Mouse (Mus musculus): Measurements from ENCODE around the gene Wnt4. TPM values are rescaled to one million over a fixed set of nuclear protein-coding genes. Genes with fewer than 3 reads are reported as not detected.

The Wnt4 gene
- 17.7 and 17.8 TPM in 2 replicates for polyA plus RNA-seq (2014; fragmentation: Nextera tagmentation; extraction: Ambion mirVana)

GRCm38 (mm10) chr4:137277166-137277513 is at the start of gene Wnt4:
Gene Wnt4 (plus strand): TSS chr4:137277489.
- Histone ChIP-seq H3K4me3 (ENCODE audit: low read depth, low read length) (peak within 1 kb of the TSS; percentile 75), H3K9me3 (ENCODE audit: control insufficient read depth, low read length) (no peaks in the 10 kb centered on the region), H3K27me3 (ENCODE audit: control insufficient read depth, insufficient read depth, low read length) (peaks cover 32% of the 10 kb centered on the region), H3K4me2 (ENCODE audit: low read depth) (peak within 1 kb of the TSS; percentile 85), H3K9ac (ENCODE audit: low read length) (peak within 1 kb of the TSS; percentile 84), H3K4me1 (ENCODE audit: control insufficient read depth, insufficient read depth, low read length) (peaks cover 29% of the 10 kb centered on the region), H3K36me3 (ENCODE audit: control insufficient read depth, insufficient read depth, low read length) (no peaks in the 10 kb centered on the region), H3K27ac (ENCODE audit: low read depth, low read length) (peak within 1 kb of the TSS; percentile 89)
- DNase-seq (ENCODE audit: low spot score), result peak; percentile 74
- 1% methylated on average over 19 of the region's 45 CpGs for WGBS
- ATAC-seq (ENCODE audit: insufficient read depth, low FRiP score, low TSS enrichment), result peak; percentile 54

GRCm38 (mm10) chr4:137228566-137229115 is 48.6 kb upstream of the Wnt4 start:
- no peak overlapping the region for H3K27ac ChIP-seq (ENCODE audit: low read depth, low read length)
- no peak for DNase-seq (ENCODE audit: low spot score)
- no peaks in the 10 kb centered on the region for H3K9me3 ChIP-seq (ENCODE audit: control insufficient read depth, low read length)
- H3K27me3 ChIP-seq (ENCODE audit: control insufficient read depth, insufficient read depth, low read length), result no peaks in the 10 kb centered on the region
- no peak overlapping the region for H3K4me3 ChIP-seq (ENCODE audit: low read depth, low read length)
- no peaks in the 10 kb centered on the region for H3K36me3 ChIP-seq (ENCODE audit: control insufficient read depth, insufficient read depth, low read length)
- no peaks in the 10 kb centered on the region for H3K4me1 ChIP-seq (ENCODE audit: control insufficient read depth, insufficient read depth, low read length)
- 89% methylated on average over 15 of the region's 15 CpGs for WGBS
- ATAC-seq (ENCODE audit: insufficient read depth, low FRiP score, low TSS enrichment), result no peak
- H3K4me2 ChIP-seq (ENCODE audit: low read depth), result no peak overlapping the region
- no peak overlapping the region for H3K9ac ChIP-seq (ENCODE audit: low read length)

- ATAC-seq (ENCODE audit: insufficient read depth, low FRiP score, low TSS enrichment) (no peak), DNase-seq (ENCODE audit: low spot score) (no peak)
- Histone ChIP-seq H3K27me3 (ENCODE audit: control insufficient read depth, insufficient read depth, low read length) (no peaks in the 10 kb centered on the region), H3K4me2 (ENCODE audit: low read depth) (no peak overlapping the region), H3K36me3 (ENCODE audit: control insufficient read depth, insufficient read depth, low read length) (no peaks in the 10 kb centered on the region), H3K4me1 (ENCODE audit: control insufficient read depth, insufficient read depth, low read length) (no peaks in the 10 kb centered on the region), H3K9ac (ENCODE audit: low read length) (no peak overlapping the region), H3K4me3 (ENCODE audit: low read depth, low read length) (no peak overlapping the region), H3K27ac (ENCODE audit: low read depth, low read length) (no peak overlapping the region), H3K9me3 (ENCODE audit: control insufficient read depth, low read length) (no peaks in the 10 kb centered on the region)
- WGBS, result 83% methylated on average over 16 of the region's 16 CpGs
Measured at GRCm38 (mm10) chr4:137231494-137232470, 45.5 kb upstream of the Wnt4 start.

GRCm38 (mm10) chr4:137233632-137234031 is 43.7 kb upstream of the Wnt4 start:
- no peaks in the 10 kb centered on the region for H3K36me3 ChIP-seq (ENCODE audit: control insufficient read depth, insufficient read depth, low read length)
- no peak overlapping the region for H3K4me3 ChIP-seq (ENCODE audit: low read depth, low read length)
- H3K4me1 ChIP-seq (ENCODE audit: control insufficient read depth, insufficient read depth, low read length), result no peaks in the 10 kb centered on the region
- 69% methylated on average over 5 of the region's 5 CpGs for WGBS
- no peaks in the 10 kb centered on the region for H3K9me3 ChIP-seq (ENCODE audit: control insufficient read depth, low read length)
- DNase-seq (ENCODE audit: low spot score) (no peak), ATAC-seq (ENCODE audit: insufficient read depth, low FRiP score, low TSS enrichment) (no peak)
- H3K27ac ChIP-seq (ENCODE audit: low read depth, low read length), result no peak overlapping the region
- H3K27me3 ChIP-seq (ENCODE audit: control insufficient read depth, insufficient read depth, low read length), result no peaks in the 10 kb centered on the region
- no peak overlapping the region for H3K9ac ChIP-seq (ENCODE audit: low read length)
- H3K4me2 ChIP-seq (ENCODE audit: low read depth), result no peak overlapping the region

- DNase-seq (ENCODE audit: low spot score) (no peak), ATAC-seq (ENCODE audit: insufficient read depth, low FRiP score, low TSS enrichment) (no peak)
- no peak overlapping the region for H3K4me3 ChIP-seq (ENCODE audit: low read depth, low read length)
- no peak overlapping the region for H3K4me2 ChIP-seq (ENCODE audit: low read depth)
- no peak overlapping the region for H3K9ac ChIP-seq (ENCODE audit: low read length)
- no peaks in the 10 kb centered on the region for H3K27me3 ChIP-seq (ENCODE audit: control insufficient read depth, insufficient read depth, low read length)
- 91% methylated on average over 2 of the region's 2 CpGs for WGBS
- H3K36me3 ChIP-seq (ENCODE audit: control insufficient read depth, insufficient read depth, low read length), result no peaks in the 10 kb centered on the region
- no peak overlapping the region for H3K27ac ChIP-seq (ENCODE audit: low read depth, low read length)
- no peaks in the 10 kb centered on the region for H3K9me3 ChIP-seq (ENCODE audit: control insufficient read depth, low read length)
- no peaks in the 10 kb centered on the region for H3K4me1 ChIP-seq (ENCODE audit: control insufficient read depth, insufficient read depth, low read length)
Measured at GRCm38 (mm10) chr4:137234444-137234843, 42.8 kb upstream of the Wnt4 start.

GRCm38 (mm10) chr4:137235368-137235767 is 41.9 kb upstream of the Wnt4 start:
- no peaks in the 10 kb centered on the region for H3K36me3 ChIP-seq (ENCODE audit: control insufficient read depth, insufficient read depth, low read length)
- H3K9me3 ChIP-seq (ENCODE audit: control insufficient read depth, low read length), result 0 out of 2 replicates have a peak, but pooled peaks cover 6% of the 10 kb centered on the region
- no peak overlapping the region for H3K4me2 ChIP-seq (ENCODE audit: low read depth)
- no peak for ATAC-seq (ENCODE audit: insufficient read depth, low FRiP score, low TSS enrichment)
- no peak overlapping the region for H3K4me3 ChIP-seq (ENCODE audit: low read depth, low read length)
- no peaks in the 10 kb centered on the region for H3K27me3 ChIP-seq (ENCODE audit: control insufficient read depth, insufficient read depth, low read length)
- no peaks in the 10 kb centered on the region for H3K4me1 ChIP-seq (ENCODE audit: control insufficient read depth, insufficient read depth, low read length)
- WGBS, result 81% methylated on average over 9 of the region's 9 CpGs
- no peak overlapping the region for H3K9ac ChIP-seq (ENCODE audit: low read length)
- H3K27ac ChIP-seq (ENCODE audit: low read depth, low read length), result no peak overlapping the region
- DNase-seq (ENCODE audit: low spot score), result no peak

GRCm38 (mm10) chr4:137244883-137245282 is 32.4 kb upstream of the Wnt4 start:
- DNase-seq (ENCODE audit: low spot score) (no peak), ATAC-seq (ENCODE audit: insufficient read depth, low FRiP score, low TSS enrichment) (no peak)
- no peak overlapping the region for H3K4me3 ChIP-seq (ENCODE audit: low read depth, low read length)
- H3K4me1 ChIP-seq (ENCODE audit: control insufficient read depth, insufficient read depth, low read length), result no peaks in the 10 kb centered on the region
- H3K27ac ChIP-seq (ENCODE audit: low read depth, low read length), result no peak overlapping the region
- H3K4me2 ChIP-seq (ENCODE audit: low read depth), result no peak overlapping the region
- no peaks in the 10 kb centered on the region for H3K27me3 ChIP-seq (ENCODE audit: control insufficient read depth, insufficient read depth, low read length)
- no peaks in the 10 kb centered on the region for H3K36me3 ChIP-seq (ENCODE audit: control insufficient read depth, insufficient read depth, low read length)
- H3K9ac ChIP-seq (ENCODE audit: low read length), result no peak overlapping the region
- WGBS, result 77% methylated on average over 9 of the region's 9 CpGs
- 0 out of 2 replicates have a peak, but pooled peaks cover 5% of the 10 kb centered on the region for H3K9me3 ChIP-seq (ENCODE audit: control insufficient read depth, low read length)

GRCm38 (mm10) chr4:137250333-137250732 is 27.0 kb upstream of the Wnt4 start:
- 51% methylated on average over 5 of the region's 5 CpGs for WGBS
- H3K4me2 ChIP-seq (ENCODE audit: low read depth), result no peak overlapping the region
- no peaks in the 10 kb centered on the region for H3K27me3 ChIP-seq (ENCODE audit: control insufficient read depth, insufficient read depth, low read length)
- no peak overlapping the region for H3K27ac ChIP-seq (ENCODE audit: low read depth, low read length)
- no peaks in the 10 kb centered on the region for H3K36me3 ChIP-seq (ENCODE audit: control insufficient read depth, insufficient read depth, low read length)
- no peaks in the 10 kb centered on the region for H3K9me3 ChIP-seq (ENCODE audit: control insufficient read depth, low read length)
- DNase-seq (ENCODE audit: low spot score), result no peak
- no peaks in the 10 kb centered on the region for H3K4me1 ChIP-seq (ENCODE audit: control insufficient read depth, insufficient read depth, low read length)
- no peak for ATAC-seq (ENCODE audit: insufficient read depth, low FRiP score, low TSS enrichment)
- H3K9ac ChIP-seq (ENCODE audit: low read length), result no peak overlapping the region
- H3K4me3 ChIP-seq (ENCODE audit: low read depth, low read length), result no peak overlapping the region

- Histone ChIP-seq H3K4me3 (ENCODE audit: low read depth, low read length) (no peak overlapping the region), H3K9me3 (ENCODE audit: control insufficient read depth, low read length) (no peaks in the 10 kb centered on the region), H3K27me3 (ENCODE audit: control insufficient read depth, insufficient read depth, low read length) (no peaks in the 10 kb centered on the region), H3K27ac (ENCODE audit: low read depth, low read length) (no peak overlapping the region), H3K4me1 (ENCODE audit: control insufficient read depth, insufficient read depth, low read length) (no peaks in the 10 kb centered on the region), H3K36me3 (ENCODE audit: control insufficient read depth, insufficient read depth, low read length) (no peaks in the 10 kb centered on the region), H3K9ac (ENCODE audit: low read length) (no peak overlapping the region), H3K4me2 (ENCODE audit: low read depth) (no peak overlapping the region)
- no peak for DNase-seq (ENCODE audit: low spot score)
- 67% methylated on average over 5 of the region's 5 CpGs for WGBS
- ATAC-seq (ENCODE audit: insufficient read depth, low FRiP score, low TSS enrichment), result no peak
Measured at GRCm38 (mm10) chr4:137250849-137251248, 26.4 kb upstream of the Wnt4 start.

All from neural tube, embryonic 11.5 days (tissue).